Mouse (Mus musculus) MEL (cell line): ENCODE data around the gene Smurf1. TPM values are rescaled to one million over a fixed set of nuclear protein-coding genes. Genes with fewer than 3 reads are reported as not detected.

Experiments
- DNase-seq: peaks from one replicate; pipeline ENCODE4 v3.0.0; 2011; ENCODE audit warnings: low read depth, low spot score
- H3K27ac ChIP-seq: 2 replicates; pipeline ENCODE4 v1.5.1; 2012; ENCODE audit warnings: low read depth, mild to moderate bottlenecking, control low read depth, low read length, moderate library complexity; ENCODE audit not compliant: control insufficient read depth
- H3K27me3 ChIP-seq, 2 experiments: fragments of 150-350 bp in 1 of 2; sonication (generic) in 1 of 2; 2 replicates each; pipeline ENCODE4 v1.6.1; 2012; ENCODE audit warnings: low read length in 2 of 2, mild to moderate bottlenecking in 2 of 2, improper control_type of control experiment in 1 of 2, moderate library complexity in 1 of 2; ENCODE audit not compliant: insufficient read depth in 2 of 2, control insufficient read depth in 1 of 2
- H3K36me3 ChIP-seq, 2 experiments: 2 replicates each; pipeline ENCODE4 v1.6.1; 2012 to 2014; ENCODE audit warnings: low read length in 2 of 2, improper control_type of control experiment in 1 of 2, inconsistent platforms in 1 of 2, mild to moderate bottlenecking in 1 of 2; ENCODE audit not compliant: insufficient read depth in 2 of 2, control insufficient read depth in 1 of 2
- H3K4me1 ChIP-seq, 2 experiments: fragments of 150-350 bp in 1 of 2; sonication (generic) in 1 of 2; 2 replicates each; pipeline ENCODE4 v1.6.1; 2012; ENCODE audit warnings: low read length in 2 of 2, improper control_type of control experiment in 1 of 2, mild to moderate bottlenecking in 1 of 2; ENCODE audit not compliant: insufficient read depth in 2 of 2, control insufficient read depth in 1 of 2
- H3K4me3 ChIP-seq, 2 experiments: fragments of 150-350 bp in 1 of 2; sonication (generic) in 1 of 2; 2 replicates each; pipeline ENCODE4 v1.5.1; 2012; ENCODE audit warnings: low read depth in 2 of 2, low read length in 2 of 2, mild to moderate bottlenecking in 2 of 2, moderate library complexity in 2 of 2, control low read depth in 1 of 2, improper control_type of control experiment in 1 of 2; ENCODE audit not compliant: control insufficient read depth in 1 of 2, insufficient read depth in 1 of 2
- H3K79me2 ChIP-seq: 2 replicates; pipeline ENCODE4 v1.6.1; 2012; ENCODE audit warnings: mild to moderate bottlenecking, low read length, moderate library complexity; ENCODE audit not compliant: control insufficient read depth, poor library complexity, insufficient read depth
- H3K9ac ChIP-seq: 2 replicates; pipeline ENCODE4 v1.6.1; 2012; ENCODE audit warnings: low read depth, mild to moderate bottlenecking, control low read depth, low read length, moderate library complexity; ENCODE audit not compliant: control insufficient read depth, poor library complexity, severe bottlenecking
- H3K9me3 ChIP-seq: fragments of 150-350 bp; sonication (generic); replicated peaks from 2 replicates; pipeline ENCODE4 v1.6.1; 2012; ENCODE audit warnings: mild to moderate bottlenecking, low read length, improper control_type of control experiment, moderate library complexity; ENCODE audit not compliant: insufficient read depth
- BHLHE40 ChIP-seq: IDR thresholded peaks from 2 replicates; pipeline ENCODE4 v1.6.1; 2012; ENCODE audit warnings: low read depth, mild to moderate bottlenecking, inconsistent platforms, low read length, improper control_type of control experiment, borderline replicate concordance
- CTCF ChIP-seq, 3 experiments: IDR thresholded peaks in 2 of 3; conservative IDR thresholded peaks in 1 of 3; 2 replicates each; pipeline ENCODE4 v1.5.1; 2011 to 2012; ENCODE audit warnings: low read length in 3 of 3, low read depth in 2 of 3, mild to moderate bottlenecking in 2 of 3, improper control_type of control experiment in 1 of 3, inconsistent platforms in 1 of 3, mixed read lengths in 1 of 3, moderate library complexity in 1 of 3; ENCODE audit not compliant: control insufficient read depth in 1 of 3, insufficient read depth in 1 of 3, poor library complexity in 1 of 3, severe bottlenecking in 1 of 3
- ETS1 ChIP-seq: IDR thresholded peaks from 2 replicates; pipeline ENCODE4 v1.6.1; 2012; ENCODE audit warnings: low read depth, mild to moderate bottlenecking, inconsistent platforms, low read length, improper control_type of control experiment, moderate library complexity
- GABPA ChIP-seq: IDR thresholded peaks from 2 replicates; pipeline ENCODE4 v1.6.1; 2012; ENCODE audit warnings: low read depth, mild to moderate bottlenecking, inconsistent platforms, low read length, improper control_type of control experiment, moderate library complexity
- HCFC1 ChIP-seq: IDR thresholded peaks from 2 replicates; pipeline ENCODE4 v1.6.1; 2012; ENCODE audit warnings: low read depth, mild to moderate bottlenecking, inconsistent platforms, low read length, improper control_type of control experiment, moderate library complexity
- MAX ChIP-seq: IDR thresholded peaks from 2 replicates; pipeline ENCODE4 v1.6.1; 2011; ENCODE audit warnings: low read length, improper control_type of control experiment
- NELFE ChIP-seq: IDR thresholded peaks from 2 replicates; pipeline ENCODE4 v1.6.1; 2011; ENCODE audit warnings: low read depth, low read length, improper control_type of control experiment
- NRF1 ChIP-seq: IDR thresholded peaks from 2 replicates; pipeline ENCODE4 v1.6.1; 2014; ENCODE audit warnings: low read depth, mild to moderate bottlenecking, inconsistent platforms, low read length, improper control_type of control experiment, moderate library complexity; ENCODE audit not compliant: poor library complexity, insufficient read depth, severe bottlenecking
- POLR2A ChIP-seq, 2 experiments: IDR thresholded peaks; 2 replicates each; pipeline ENCODE4 v1.6.1; 2011 to 2012; ENCODE audit warnings: low read length in 2 of 2, mild to moderate bottlenecking in 2 of 2, control low read depth in 1 of 2, improper control_type of control experiment in 1 of 2, low read depth in 1 of 2, moderate library complexity in 1 of 2; ENCODE audit not compliant: control insufficient read depth in 1 of 2, insufficient read depth in 1 of 2, poor library complexity in 1 of 2
- POLR2AphosphoS2 ChIP-seq: IDR thresholded peaks from 2 replicates; pipeline ENCODE4 v1.6.1; 2011; ENCODE audit warnings: low read length, improper control_type of control experiment
- RAD21 ChIP-seq: IDR thresholded peaks from 2 replicates; pipeline ENCODE4 v1.6.1; 2011; ENCODE audit warnings: mild to moderate bottlenecking, low read depth, low read length, improper control_type of control experiment
- RCOR1 ChIP-seq: IDR thresholded peaks from 2 replicates; pipeline ENCODE4 v1.6.1; 2012; ENCODE audit warnings: low read depth, mild to moderate bottlenecking, inconsistent platforms, low read length, improper control_type of control experiment
- SIN3A ChIP-seq: IDR thresholded peaks from 2 replicates; pipeline ENCODE4 v1.6.1; 2012; ENCODE audit warnings: low read length, improper control_type of control experiment, inconsistent platforms
- TBP ChIP-seq: IDR thresholded peaks from 2 replicates; pipeline ENCODE4 v1.8.0; 2011; ENCODE audit warnings: low read depth, low read length, improper control_type of control experiment
- USF2 ChIP-seq, 2 experiments: IDR thresholded peaks; 2 replicates each; pipeline ENCODE4 v1.6.1; 2011 to 2012; ENCODE audit warnings: improper control_type of control experiment in 2 of 2, low read length in 2 of 2, borderline replicate concordance in 1 of 2, inconsistent platforms in 1 of 2, low read depth in 1 of 2, mild to moderate bottlenecking in 1 of 2; ENCODE audit not compliant: insufficient read depth in 1 of 2
- ZKSCAN1 ChIP-seq: IDR thresholded peaks from 2 replicates; pipeline ENCODE4 v1.6.1; 2012; ENCODE audit warnings: low read depth, mild to moderate bottlenecking, inconsistent platforms, low read length, improper control_type of control experiment, moderate library complexity
- ZNF384 ChIP-seq: IDR thresholded peaks from 2 replicates; pipeline ENCODE4 v1.6.1; 2012; ENCODE audit warnings: low read depth, mild to moderate bottlenecking, inconsistent platforms, low read length, improper control_type of control experiment
- polyA plus RNA-seq, 2 experiments: library from polyadenylated mRNA; stranded (reverse) in 1 of 2; unstranded in 1 of 2; fragments of >175 nt in 1 of 2; fragments of >200 nt in 1 of 2; gene quantifications; 2 replicates each; pipeline versions ENCODE4 v1.2.1 to v1.2.4; 2012; ENCODE audit warnings: low replicate concordance in 2 of 2, low read depth in 1 of 2; ENCODE audit not compliant: insufficient read length in 2 of 2, insufficient read depth in 1 of 2, missing spikeins in 1 of 2
- total RNA-seq: library from RNA; depleted of rRNA; stranded (reverse); fragments of 300-350 nt; gene quantifications from 2 replicates; pipeline ENCODE4 v1.2.3, GENCODE M21; 2012

The Smurf1 gene
- total and polyA plus RNA-seq, 3 experiments, result 4.0 to 10.6 TPM; not detected in 1

DNA sequence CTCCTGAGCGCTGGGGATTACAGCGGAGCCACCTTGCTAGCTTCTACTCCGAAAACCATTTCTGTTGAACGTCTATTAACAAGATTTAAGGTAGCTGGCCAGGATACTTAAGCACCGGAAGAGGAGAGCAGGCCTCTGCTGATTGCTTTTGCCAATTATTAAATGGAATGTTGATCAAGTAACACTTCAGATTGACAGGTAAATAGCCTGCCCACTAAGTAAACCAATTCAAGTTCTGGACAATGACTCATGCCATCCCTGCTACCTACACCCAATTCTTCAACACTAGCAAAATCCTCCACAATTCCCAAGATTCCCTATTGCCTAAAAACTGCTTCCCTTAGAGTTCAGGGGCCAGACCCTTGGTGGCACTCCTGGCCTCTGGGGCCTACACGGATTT is 48.5 kb downstream of the Smurf1 start:
- Histone ChIP-seq H3K79me2 (no peaks in the 10 kb centered on the region), H3K9ac (no peak overlapping the region), H3K4me1 (no peaks in the 10 kb centered on the region), H3K36me3 (no peaks in the 10 kb centered on the region), H3K27me3 (no peaks in the 10 kb centered on the region), H3K9me3 (no peaks in the 10 kb centered on the region), H3K27ac (no peak overlapping the region), H3K4me3 (no peak overlapping the region)
- TF ChIP-seq HCFC1 (no peak), ZKSCAN1 (no peak), BHLHE40 (no peak), NRF1 (no peak), SIN3A (no peak), ETS1 (no peak), ZNF384 (no peak), NELFE (no peak), GABPA (no peak), RCOR1 (no peak), POLR2AphosphoS2 (no peak), USF2 (IDR thresholded peaks at IDR 0.05; ENCODE audit: borderline replicate concordance in 1 of 2, insufficient read depth in 1 of 2, low read depth in 1 of 2, low read length in 2 of 2) (no peak)
- no peak for DNase-seq

DNA sequence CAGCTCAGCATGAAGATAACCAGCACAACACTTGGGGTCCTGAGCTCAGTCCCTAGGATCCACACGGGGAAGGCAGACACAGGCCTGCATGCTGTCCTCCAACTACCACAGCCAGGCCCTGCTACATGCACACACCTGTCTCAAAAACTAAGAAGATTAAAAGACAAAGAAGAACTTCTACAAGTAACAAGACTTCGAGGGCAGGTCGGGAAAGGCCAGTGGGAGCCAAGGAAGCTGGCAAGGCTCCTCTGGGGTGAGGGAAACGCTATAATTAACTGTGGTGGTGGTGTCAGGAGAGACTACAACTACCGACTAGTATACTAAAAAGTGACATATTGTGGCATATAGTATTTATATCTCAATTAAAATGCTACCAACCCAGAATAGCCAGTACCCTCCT is 49.8 kb downstream of the Smurf1 start:
- Histone ChIP-seq H3K4me1 (no peaks in the 10 kb centered on the region), H3K27ac (no peak overlapping the region), H3K27me3 (no peaks in the 10 kb centered on the region), H3K9me3 (no peaks in the 10 kb centered on the region), H3K4me3 (no peak overlapping the region), H3K36me3 (no peaks in the 10 kb centered on the region), H3K79me2 (no peaks in the 10 kb centered on the region), H3K9ac (no peak overlapping the region)
- DNase-seq, result no peak
- TF ChIP-seq BHLHE40, result no peak
- TF ChIP-seq RAD21, result no peak
- TF ChIP-seq ZNF384, result no peak
- TF ChIP-seq POLR2A (IDR thresholded peaks at IDR 0.05; ENCODE audit: control insufficient read depth in 1 of 2, insufficient read depth in 1 of 2, low read depth in 1 of 2, low read length in 2 of 2, poor library complexity in 1 of 2), result no peak
- no peak for TF ChIP-seq MAX
- no peak for TF ChIP-seq CTCF (IDR thresholded peaks at IDR 0.05 in 2 of 3, conservative IDR thresholded peaks at IDR 0.05 in 1 of 3; ENCODE audit: control insufficient read depth in 1 of 3, insufficient read depth in 1 of 3, low read depth in 2 of 3, low read length in 3 of 3, poor library complexity in 1 of 3, severe bottlenecking in 1 of 3)
- no peak for TF ChIP-seq TBP
